Mouse (Mus musculus) gastrocnemius, postnatal 14 days (tissue): ENCODE measurements around the gene Natd1. TPM values are rescaled to one million over a fixed set of nuclear protein-coding genes. Genes with fewer than 3 reads are reported as not detected.
A peak's percentile ranks its signal among the peaks of the same experiment; 100 is the strongest.

Experiments used
- DNase-seq: peaks from one replicate; pipeline ENCODE4 v3.0.0; 2021; ENCODE audit warnings: mixed read lengths
- intact Hi-C: fragments of 180-260 bp; cut with DNase I; formaldehyde crosslinking; loops from one replicate; pipeline ENCODE4 v1.15.1; 2025; ENCODE audit warnings: low total_unique reads
- total RNA-seq, 2 experiments: library from RNA; stranded (reverse); gene quantifications; 2 replicates each; pipeline ENCODE4 v1.2.3; 2021

Natd1 gene
- total RNA-seq, 2 experiments from 2014 or later: 10.6 to 11.9 TPM

DNA sequence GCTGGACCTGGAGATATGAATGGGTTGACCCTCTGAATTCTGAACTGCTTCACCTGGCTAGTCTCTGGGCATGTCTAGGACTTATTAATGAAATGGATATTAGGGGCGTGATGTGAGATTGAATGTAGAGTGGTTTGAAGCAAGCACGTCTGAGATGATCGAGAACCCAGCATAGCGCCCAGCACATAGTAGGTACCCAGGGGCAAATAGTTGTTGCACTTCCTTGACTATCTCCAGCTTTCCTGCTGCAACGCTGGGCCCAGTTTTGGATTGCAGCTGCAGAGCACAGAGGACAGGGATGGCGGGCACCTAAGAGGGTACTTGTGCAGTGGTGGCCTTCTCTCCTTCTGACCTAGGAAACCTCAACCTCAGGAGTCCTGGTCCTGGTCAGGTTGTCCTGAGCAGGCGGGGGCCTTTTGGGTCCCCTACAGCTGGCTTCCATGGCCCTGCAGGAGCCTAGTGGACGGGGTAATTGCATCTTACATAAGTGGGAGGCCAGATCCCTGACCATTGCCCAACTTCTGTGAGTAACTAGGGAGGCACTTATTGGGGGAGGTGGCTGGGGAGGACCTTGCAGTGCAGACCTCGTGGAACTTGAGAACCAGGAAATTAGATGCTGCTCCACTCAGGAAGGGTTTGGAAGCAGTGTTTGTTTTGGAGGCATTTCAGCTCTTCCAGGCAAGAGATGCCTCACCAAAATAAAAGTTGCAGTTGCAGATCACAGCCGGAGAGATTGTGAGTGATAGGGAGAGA, 18.8 kb upstream of the Natd1 start:
- peak; percentile 52 for DNase-seq

DNA sequence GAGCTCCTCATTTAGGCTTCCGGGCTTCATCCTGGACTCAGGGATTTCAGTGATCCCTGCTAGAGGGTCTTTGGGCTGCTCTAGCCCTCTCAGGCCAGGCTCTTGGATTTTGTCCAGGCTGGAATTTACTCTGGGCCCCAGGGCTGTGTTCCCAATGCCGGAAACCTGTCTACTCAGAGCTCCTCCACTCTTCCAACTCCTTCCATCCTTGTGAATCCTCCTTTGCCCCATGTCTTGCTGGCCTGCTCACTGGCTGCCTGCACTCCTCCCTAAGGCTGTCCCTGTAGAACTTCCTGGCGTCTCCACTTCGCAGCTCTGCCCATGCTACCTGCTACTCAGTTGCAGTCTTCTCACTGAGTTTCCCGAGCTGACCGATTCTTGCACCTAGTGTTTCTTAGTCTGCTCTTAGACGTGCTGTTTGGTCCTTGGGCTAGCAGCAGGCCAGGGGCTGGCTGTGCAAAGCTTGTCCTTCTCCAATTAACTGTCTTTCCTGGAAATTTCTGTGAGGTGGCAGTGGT, 18.0 kb upstream of the Natd1 start:
- DNase-seq: no peak

More for the DNA sequence above, 18.8 kb upstream of the Natd1 start:
- intact Hi-C loops: no loop called here

GRCm38 (mm10) chr11:60931869-60932481, 17.4 kb upstream of the Natd1 start, which contains the start of gene Map2k3:
Map2k3 (plus strand) TSS chr11:60932033.
- DNase-seq: peak; percentile 98

More for the DNA sequence above, 18.0 kb upstream of the Natd1 start:
- intact Hi-C loops: no loop called here

DNA sequence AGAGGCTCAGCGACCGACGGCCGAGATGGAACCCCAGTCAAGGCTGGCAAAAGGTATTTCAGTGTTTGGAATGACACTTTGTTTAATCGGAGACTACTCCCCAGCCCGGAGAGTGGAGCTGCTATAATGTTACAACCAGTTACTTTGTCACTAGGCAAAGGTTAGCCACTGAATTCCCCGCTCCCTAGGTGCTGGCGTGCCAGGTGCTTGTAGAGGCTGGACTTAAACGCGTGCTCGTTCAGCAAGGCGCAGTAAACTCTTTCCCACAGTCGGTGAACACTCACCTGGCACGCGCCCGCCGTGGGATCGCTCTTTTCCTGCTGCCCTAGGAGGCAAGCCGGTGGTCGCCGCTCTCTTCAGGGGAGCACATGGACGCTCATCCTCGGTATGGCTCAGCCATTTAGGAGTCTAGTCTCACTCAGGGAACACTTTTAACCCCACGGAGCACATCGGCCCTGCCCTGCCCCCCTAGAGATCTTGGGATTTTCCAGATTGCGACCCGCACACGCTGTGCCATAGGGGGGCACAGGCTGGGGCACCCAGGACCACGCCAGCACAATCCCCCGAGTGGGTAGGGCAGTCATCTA, 16.8 kb upstream of the Natd1 start:
- intact Hi-C loops: no loop called here
- DNase-seq: no peak

More at GRCm38 (mm10) chr11:60931869-60932481, 17.4 kb upstream of the Natd1 start, which contains the start of gene Map2k3:
- intact Hi-C loops: no loop called here

DNA sequence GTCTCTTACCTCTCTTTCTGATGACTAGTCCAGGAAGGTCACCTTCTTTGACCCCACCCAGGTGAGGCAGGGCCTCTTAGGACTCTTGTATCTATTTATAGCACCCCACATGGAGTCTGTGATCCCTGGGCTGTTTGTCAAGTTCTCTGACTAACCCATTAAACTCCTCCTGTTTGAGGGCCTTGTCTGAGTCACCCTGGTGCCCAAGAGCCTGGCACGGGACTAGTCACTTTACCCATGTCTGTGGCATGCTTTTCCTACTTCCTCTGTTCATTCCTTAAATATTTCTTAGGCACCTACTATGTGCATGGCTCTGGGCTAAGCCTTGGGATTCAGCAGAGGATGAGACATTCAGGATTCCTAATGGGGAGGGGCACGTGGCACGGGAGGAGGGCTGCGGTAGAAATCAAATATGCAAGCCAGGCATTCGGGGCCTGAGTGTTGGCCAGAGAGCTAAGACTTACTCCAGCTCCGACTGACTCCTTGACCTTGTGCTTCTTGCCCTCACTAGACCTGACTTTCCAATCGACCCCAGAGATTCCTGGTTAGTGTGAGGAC, 16.3 kb upstream of the Natd1 start:
- DNase-seq: no peak
- intact Hi-C loops: no loop called here

GRCm38 (mm10) chr11:60927264-60927663, 12.7 kb upstream of the Natd1 start:
- intact Hi-C loops: no loop called here
- peak; percentile 87 for DNase-seq

- intact Hi-C loops: no loop called here
These were observed 10.4 kb upstream of the Natd1 start for GRCm38 (mm10) chr11:60924981-60925380.

DNA sequence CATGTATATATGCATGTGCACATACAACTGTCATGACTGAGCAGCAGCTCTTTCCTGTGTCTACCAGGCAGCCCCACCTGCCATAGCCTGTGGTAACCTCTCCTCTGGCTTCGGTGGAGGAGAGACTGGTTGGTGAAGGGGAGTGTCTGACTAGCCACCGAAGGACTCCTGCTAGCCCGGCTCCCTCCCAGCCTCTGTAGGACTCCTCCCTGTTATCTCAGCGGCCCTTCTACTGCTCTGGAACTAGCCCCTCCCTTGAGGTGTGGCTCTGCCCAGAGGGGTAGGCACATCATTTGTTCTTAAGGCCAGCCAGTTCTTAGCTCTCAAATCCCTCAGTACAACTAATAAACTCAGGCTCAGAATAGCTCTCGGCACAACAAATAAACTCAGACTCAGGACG, 9.9 kb upstream of the Natd1 start:
- intact Hi-C loops: no loop called here
- no peak for DNase-seq

More at GRCm38 (mm10) chr11:60924981-60925380, 10.4 kb upstream of the Natd1 start:
- no peak for DNase-seq

DNA sequence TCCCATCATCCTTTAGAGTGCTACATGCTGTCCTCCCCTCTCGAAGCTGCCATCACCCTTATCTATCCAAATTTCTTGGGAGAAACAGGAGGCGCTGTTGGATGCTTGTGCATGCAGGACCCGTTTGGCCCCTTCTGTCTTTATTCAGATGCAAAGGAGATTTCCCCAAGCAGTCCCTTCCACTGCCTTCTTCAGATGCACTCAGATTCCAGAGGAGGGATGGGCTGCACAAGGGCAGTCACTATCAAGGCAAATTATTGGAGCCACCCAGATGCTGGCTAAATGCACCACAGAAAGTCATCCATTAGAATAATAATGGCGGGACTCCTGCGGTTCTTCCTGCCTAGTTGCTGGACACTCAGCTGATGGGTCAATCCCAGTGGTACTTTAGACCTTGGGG, 8.4 kb upstream of the Natd1 start:
- DNase-seq: no peak
- intact Hi-C loops: no loop called here

GRCm38 (mm10) chr11:60922195-60922594, 7.6 kb upstream of the Natd1 start:
- no peak for DNase-seq
- intact Hi-C loops: no loop called here

- no peak for DNase-seq
- intact Hi-C loops: no loop called here
These were observed 5.5 kb upstream of the Natd1 start for GRCm38 (mm10) chr11:60920021-60920420.

- DNase-seq: no peak
- intact Hi-C loops: no loop called here
These were observed 651 bp upstream of the Natd1 start for GRCm38 (mm10) chr11:60915201-60915600.

- intact Hi-C loops: no loop called here
- peak; percentile 91 for DNase-seq
These were observed 1.0 kb downstream of the Natd1 start for GRCm38 (mm10) chr11:60913301-60914196.

GRCm38 (mm10) chr11:60912525-60912973, 2.0 kb downstream of the Natd1 start:
- no peak for DNase-seq
- intact Hi-C loops: no loop called here

GRCm38 (mm10) chr11:60909626-60910025, 4.9 kb downstream of the Natd1 start:
- intact Hi-C loops: no loop called here

DNA sequence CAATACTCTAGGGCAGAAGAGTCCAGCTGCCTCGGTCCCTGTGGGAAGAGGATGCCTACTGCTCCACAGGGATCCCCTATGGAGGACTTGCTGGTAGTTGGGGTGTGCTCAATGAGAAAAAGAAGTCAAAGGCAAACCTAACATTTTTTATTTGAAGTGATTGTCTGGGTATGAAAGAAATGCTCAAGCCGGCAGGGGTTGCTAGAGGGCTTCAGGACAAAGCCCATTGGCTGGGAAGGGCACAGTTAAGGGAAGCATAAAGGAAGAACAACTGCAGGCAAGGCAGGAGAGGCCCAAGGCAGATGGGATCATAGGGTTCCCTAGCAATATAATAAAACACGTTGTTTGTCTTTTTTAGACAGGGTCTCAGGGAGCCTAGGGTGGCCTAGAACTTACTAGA, 6.5 kb downstream of the Natd1 start:
- DNase-seq: no peak
- intact Hi-C loops: no loop called here

More at GRCm38 (mm10) chr11:60909626-60910025, 4.9 kb downstream of the Natd1 start:
- no peak for DNase-seq

DNA sequence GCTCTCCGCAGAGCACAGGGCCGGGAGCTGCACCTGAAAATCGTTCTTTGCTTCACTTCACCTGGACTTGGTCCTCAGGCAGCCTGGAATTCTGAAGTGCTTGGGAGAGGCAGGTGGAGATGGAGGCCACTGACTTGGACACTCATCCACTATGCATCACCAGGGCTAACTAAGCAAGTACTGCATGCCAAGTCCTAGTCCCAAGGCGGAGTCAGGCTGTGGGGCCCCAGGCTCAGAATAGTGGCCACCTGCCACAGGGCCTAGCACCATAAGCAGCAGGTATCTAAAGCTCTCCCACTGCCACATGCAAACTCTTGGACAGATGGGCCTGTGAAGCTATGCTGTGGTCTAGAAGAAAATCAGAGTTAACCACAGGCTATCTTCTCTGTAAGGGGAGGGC, 8.1 kb downstream of the Natd1 start:
- DNase-seq: no peak
- intact Hi-C loops: no loop called here

GRCm38 (mm10) chr11:60905407-60906120, 9.0 kb downstream of the Natd1 start:
- intact Hi-C loops: no loop called here
- DNase-seq: peak; percentile 35
